Mouse (Mus musculus): Measurements from ENCODE around the gene Gm20422. TPM values are rescaled to one million over a fixed set of nuclear protein-coding genes. Genes with fewer than 3 reads are reported as not detected.
A peak's percentile ranks its signal among the peaks of the same experiment; 100 is the strongest.
"Not testable (repeated sequence)": the region's sequence is repeated elsewhere in the genome, so short reads cannot be mapped to it uniquely, and the experiment has no call there.

Gene Gm20422
- total RNA-seq, 2 experiments from 2014 or later, result 1.8 to 2.6 TPM

DNA sequence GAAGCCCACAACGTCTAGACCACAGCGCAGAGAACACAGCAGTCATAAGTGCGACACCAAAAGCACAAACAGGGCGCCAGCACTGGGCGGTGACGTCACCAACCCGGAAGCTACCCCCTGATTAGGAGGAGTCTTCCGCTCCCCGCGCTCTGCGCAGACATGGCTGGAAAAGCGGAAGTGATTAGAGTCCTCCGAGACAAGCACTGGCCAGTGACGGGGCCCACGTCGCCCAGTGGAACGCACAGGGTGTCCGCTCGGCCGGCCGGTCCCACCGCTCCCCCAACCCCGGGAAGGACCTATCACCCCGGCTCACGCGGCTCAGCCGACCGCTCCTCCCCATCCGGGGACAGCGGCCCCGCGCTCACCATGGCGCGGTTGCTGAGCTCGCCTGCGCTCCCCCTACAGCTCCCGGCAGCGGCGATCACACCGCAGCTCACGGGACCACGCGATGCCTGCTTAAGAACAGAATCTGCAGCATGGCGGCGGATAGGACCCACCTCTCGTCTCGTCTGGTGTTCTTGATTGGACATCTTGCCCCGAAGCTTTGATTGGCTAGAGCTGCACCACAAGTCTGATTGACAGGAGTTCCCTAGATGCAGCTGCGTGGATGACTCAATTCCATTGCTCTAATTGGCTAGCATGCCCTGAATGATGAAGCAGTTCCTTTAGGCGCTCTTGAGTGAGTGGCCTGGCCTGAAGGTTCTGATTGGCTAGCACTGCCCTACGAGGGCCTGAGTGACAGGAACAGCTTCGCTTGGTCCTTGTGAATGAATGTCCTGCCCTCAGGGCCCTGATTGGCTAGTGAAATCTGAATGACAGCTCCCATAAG lies 58.1 kb downstream of the Gm20422 start:
- peak; percentile 81 to 83 for DNase-seq (ENCODE audit: extremely low spot score in 1 of 2, low spot score in 1 of 2)

DNA sequence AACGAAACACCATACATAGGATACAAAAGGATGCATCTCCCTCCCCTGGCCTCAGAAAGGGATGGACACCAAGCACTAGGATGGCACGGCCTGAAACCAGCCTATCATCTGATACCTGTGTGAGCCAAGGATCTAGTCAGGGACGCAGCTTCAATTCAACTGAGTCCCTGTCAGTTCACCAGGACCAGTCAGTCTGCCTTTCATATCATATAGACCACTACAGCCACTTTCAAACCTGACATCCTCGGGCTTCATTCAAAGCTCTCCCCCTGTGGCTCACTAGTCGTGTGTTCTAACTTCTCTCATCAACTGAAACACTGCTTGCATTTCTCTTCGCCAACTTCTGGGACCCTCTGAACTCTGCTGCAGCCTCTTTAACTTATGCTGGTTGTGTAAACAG lies 59.3 kb downstream of the Gm20422 start:
- no peak for DNase-seq (ENCODE audit: extremely low spot score in 1 of 2, low spot score in 1 of 2)

DNA sequence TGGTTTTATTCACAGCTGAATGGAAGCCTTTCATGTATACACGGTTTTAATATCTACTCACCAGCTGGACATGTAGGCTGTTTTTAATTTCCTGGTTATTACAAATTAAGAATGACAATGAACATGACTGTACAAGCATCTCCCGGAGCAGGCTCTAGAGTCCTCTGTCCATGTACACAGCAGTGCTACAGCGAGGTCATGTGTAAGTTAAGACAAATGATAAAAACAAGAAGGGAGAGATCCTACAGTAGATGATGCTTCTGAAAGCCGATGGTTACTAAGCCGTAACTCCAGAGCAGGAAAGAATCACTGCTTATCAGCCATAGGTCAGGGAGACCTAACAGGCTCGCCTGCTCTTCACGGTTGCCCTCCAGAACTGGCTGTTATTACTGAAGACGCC lies 61.2 kb downstream of the Gm20422 start:
- DNase-seq (ENCODE audit: extremely low spot score in 1 of 2, low spot score in 1 of 2), result no peak

DNA sequence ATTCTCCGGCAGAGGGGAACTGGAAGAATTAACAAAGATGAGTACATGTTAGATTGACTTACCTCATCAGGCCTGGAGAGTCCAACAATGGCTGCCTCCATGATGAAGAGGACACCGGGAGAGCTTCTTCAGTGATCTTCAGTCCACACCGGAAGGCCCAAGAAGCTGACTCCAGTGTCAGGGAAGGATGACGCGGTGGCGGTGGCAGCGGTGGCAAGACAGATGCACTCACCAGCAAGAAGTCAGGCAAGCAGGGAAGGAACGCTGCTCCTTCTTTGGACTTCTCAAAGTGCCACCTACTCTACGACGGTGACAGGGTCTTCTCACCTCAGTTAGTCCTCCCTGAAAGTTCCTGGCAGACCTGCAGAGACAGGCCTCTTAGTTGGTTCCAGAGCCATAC lies 64.1 kb downstream of the Gm20422 start, which contains the start of gene Zfp869:
Zfp869 (minus strand) TSS at position 101 of the 400 bp plus-strand sequence.
- not testable (repeated sequence) for DNase-seq (ENCODE audit: extremely low spot score in 1 of 2, low spot score in 1 of 2)

DNA sequence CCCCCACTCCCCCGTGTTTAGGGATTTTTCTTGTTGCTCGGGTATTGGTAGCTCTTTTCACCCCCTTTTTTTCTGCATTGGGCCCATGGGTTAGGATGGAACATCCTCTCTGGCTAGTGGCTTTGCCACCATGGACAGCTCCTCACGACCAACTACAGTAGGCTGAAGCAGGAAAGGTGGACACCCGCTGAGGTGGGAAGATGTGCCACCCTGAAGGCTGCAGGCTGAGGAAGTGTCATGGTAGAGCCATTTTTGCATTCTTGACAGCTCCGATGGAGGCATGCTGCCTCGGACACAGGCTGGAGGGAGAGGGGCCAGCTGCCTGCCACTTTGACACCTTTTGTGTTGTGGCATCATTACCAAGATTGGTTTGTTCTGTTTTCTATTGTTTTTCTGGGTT lies 72.9 kb downstream of the Gm20422 start:
- DNase-seq (ENCODE audit: extremely low spot score in 1 of 2, low spot score in 1 of 2), result no peak

Other genes starting within 250 kb of the Gm20422 start
- gene Zfp868, start 149.3 kb downstream of the Gm20422 start, total RNA-seq (2021), result 10 to 100 TPM; 16.6 to 17.1 TPM
- gene Zfp964, start 120.4 kb downstream of the Gm20422 start, total RNA-seq (2021), result 1 to 10 TPM; 4.3 to 5.5 TPM
- 10 to 100 TPM; 19.1 to 19.7 TPM for gene Zfp869, start 64.2 kb downstream of the Gm20422 start, total RNA-seq (2021)
- 1 to 10 TPM; 4.2 to 4.5 TPM for gene Zfp963, start 24.9 kb downstream of the Gm20422 start, total RNA-seq (2021)
- gene Atp13a1, start 16.3 kb upstream of the Gm20422 start, total RNA-seq (2021), result 10 to 100 TPM; 39.9 to 44.5 TPM
- 10 to 100 TPM; 26.1 to 28.8 TPM for gene Zfp866, start 16.3 kb upstream of the Gm20422 start, total RNA-seq (2021)
- gene Gmip, start 33.8 kb upstream of the Gm20422 start, total RNA-seq (2021), result 10 to 100 TPM; 10.9 to 15.2 TPM
- under 1 TPM; 0.35 to 0.37 TPM for gene Lpar2, start 47.5 kb upstream of the Gm20422 start, total RNA-seq (2021)
- gene Pbx4, start 57.6 kb upstream of the Gm20422 start, total RNA-seq (2021), result 10 to 100 TPM; 13.3 to 13.6 TPM
- 1 to 10 TPM in 1 of 2 experiments, under 1 TPM in 1; 0.89 to 1.3 TPM for gene Cilp2, start 112.8 kb upstream of the Gm20422 start, total RNA-seq (2021)
- under 1 TPM; 0.27 to 0.28 TPM for gene Tssk6, start 127.3 kb upstream of the Gm20422 start, total RNA-seq (2021)
- 100 to 1,000 TPM; 159 to 174 TPM for gene Ndufa13, start 127.7 kb upstream of the Gm20422 start, total RNA-seq (2021)
- gene Yjefn3, start 127.8 kb upstream of the Gm20422 start, total RNA-seq (2021), result 10 to 100 TPM; 29.0 to 37.5 TPM
- gene Gatad2a, start 221.5 kb upstream of the Gm20422 start, total RNA-seq (2021), result 10 to 100 TPM; 30.7 TPM

Measured in layer of hippocampus, postnatal 25 days (tissue).